Mouse (Mus musculus) liver, postnatal 0 days (tissue): Measurements from ENCODE around the gene Reep6.

ENCODE experiments used
- CTCF ChIP-seq: sonication (generic); IDR thresholded peaks from 2 replicates; pipeline ENCODE4 v1.5.1; 2016; ENCODE audit warnings: antibody characterized with exemption, low read depth
- EP300 ChIP-seq: IDR thresholded peaks from 2 replicates; pipeline ENCODE4 v1.6.1; 2016; ENCODE audit warnings: antibody characterized with exemption, low read depth, mild to moderate bottlenecking

GRCm38 (mm10) chr10:80313627-80314201 lies 16.0 kb upstream of the Reep6 start:
- TF ChIP-seq EP300 (no peak), CTCF (no peak)
